Mouse (Mus musculus): ENCODE data around the gene Lhfpl2.

Lhfpl2 gene

GRCm38 (mm10) chr13:94098369-94099084 lies 40.9 kb downstream of the Lhfpl2 start:
- no peak for DNase-seq (ENCODE audit: low read depth, low spot score)

- no peak for DNase-seq (ENCODE audit: low read depth, low spot score)
Observed at GRCm38 (mm10) chr13:94099087-94099486, 41.5 kb downstream of the Lhfpl2 start.

GRCm38 (mm10) chr13:94100361-94100760 lies 42.8 kb downstream of the Lhfpl2 start:
- DNase-seq (ENCODE audit: low read depth, low spot score): no peak

GRCm38 (mm10) chr13:94101020-94101571 lies 43.5 kb downstream of the Lhfpl2 start:
- DNase-seq (ENCODE audit: low read depth, low spot score): no peak

GRCm38 (mm10) chr13:94104866-94105475 lies 47.4 kb downstream of the Lhfpl2 start:
- DNase-seq (ENCODE audit: low read depth, low spot score): no peak

DNA sequence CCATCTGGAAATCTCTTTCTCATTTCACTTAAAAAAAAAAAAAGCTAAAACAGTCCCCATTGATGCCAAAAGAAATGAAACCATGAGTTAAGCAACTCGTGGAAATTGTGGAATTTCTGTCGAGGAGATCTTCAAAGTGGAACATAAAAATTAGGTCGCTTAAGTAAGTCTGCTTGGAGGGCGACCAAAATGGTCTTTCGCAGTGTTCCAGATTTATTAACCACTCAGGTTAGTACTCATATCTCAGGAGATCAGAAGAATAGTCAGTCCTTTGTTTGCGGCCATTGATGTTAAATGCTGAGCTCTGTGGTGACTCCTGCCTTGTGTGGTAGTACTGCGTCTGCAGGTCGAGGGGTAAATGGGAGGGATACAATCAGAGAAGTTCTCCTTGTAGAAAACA lies 48.8 kb downstream of the Lhfpl2 start:
- DNase-seq (ENCODE audit: low read depth, low spot score): no peak

- no peak for DNase-seq (ENCODE audit: low read depth, low spot score)
Observed at GRCm38 (mm10) chr13:94106983-94107382, 49.4 kb downstream of the Lhfpl2 start.

- DNase-seq (ENCODE audit: low read depth, low spot score): no peak
Observed at GRCm38 (mm10) chr13:94110556-94110955, 53.0 kb downstream of the Lhfpl2 start.

DNA sequence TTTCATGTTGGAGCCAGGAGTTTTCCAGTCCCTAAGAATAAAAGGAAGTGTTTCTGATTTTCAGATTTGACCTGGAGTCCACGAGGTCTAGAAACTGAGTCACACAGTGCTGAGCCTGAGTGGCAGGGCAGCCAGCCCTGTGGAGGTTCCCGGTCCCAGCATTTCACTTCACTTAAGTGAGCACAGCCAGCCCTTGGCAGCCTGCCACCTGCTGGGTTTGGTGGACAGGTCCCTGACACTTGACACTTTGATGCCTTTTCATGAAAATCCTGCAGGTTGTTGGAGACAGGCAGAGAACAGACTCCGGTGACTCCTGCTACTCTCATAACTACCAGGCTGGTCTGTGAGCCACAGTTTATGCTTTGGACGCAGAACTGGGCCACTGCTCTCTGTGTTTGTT lies 57.9 kb downstream of the Lhfpl2 start:
- no peak for DNase-seq (ENCODE audit: low read depth, low spot score)

GRCm38 (mm10) chr13:94116705-94117410 lies 59.3 kb downstream of the Lhfpl2 start:
- DNase-seq (ENCODE audit: low read depth, low spot score): peak; percentile 22

DNA sequence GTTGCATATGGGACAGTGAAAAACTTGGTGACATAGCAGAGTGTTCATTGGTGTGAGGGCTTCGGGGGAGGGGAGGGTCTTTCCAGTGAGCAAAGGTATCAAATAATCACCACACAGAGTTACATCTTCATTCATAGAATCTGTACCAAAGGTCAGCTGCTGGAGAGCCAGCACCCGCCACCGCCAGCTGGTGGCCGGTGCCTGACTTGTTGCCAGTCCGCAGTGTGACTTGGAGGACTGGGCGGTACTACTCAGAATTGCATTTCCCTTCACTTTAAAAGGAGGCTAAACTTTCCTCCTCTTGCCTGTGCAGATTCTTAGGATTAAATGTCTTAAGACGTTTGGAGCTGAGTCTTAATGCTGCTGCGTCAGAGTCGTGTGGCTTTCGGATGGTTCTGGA lies 59.9 kb downstream of the Lhfpl2 start:
- DNase-seq (ENCODE audit: low read depth, low spot score): no peak

- DNase-seq (ENCODE audit: low read depth, low spot score): peak; percentile 47
Observed at GRCm38 (mm10) chr13:94118091-94118490, 60.5 kb downstream of the Lhfpl2 start.

- no peak for DNase-seq (ENCODE audit: low read depth, low spot score)
Observed at GRCm38 (mm10) chr13:94119309-94119708, 61.7 kb downstream of the Lhfpl2 start.

DNA sequence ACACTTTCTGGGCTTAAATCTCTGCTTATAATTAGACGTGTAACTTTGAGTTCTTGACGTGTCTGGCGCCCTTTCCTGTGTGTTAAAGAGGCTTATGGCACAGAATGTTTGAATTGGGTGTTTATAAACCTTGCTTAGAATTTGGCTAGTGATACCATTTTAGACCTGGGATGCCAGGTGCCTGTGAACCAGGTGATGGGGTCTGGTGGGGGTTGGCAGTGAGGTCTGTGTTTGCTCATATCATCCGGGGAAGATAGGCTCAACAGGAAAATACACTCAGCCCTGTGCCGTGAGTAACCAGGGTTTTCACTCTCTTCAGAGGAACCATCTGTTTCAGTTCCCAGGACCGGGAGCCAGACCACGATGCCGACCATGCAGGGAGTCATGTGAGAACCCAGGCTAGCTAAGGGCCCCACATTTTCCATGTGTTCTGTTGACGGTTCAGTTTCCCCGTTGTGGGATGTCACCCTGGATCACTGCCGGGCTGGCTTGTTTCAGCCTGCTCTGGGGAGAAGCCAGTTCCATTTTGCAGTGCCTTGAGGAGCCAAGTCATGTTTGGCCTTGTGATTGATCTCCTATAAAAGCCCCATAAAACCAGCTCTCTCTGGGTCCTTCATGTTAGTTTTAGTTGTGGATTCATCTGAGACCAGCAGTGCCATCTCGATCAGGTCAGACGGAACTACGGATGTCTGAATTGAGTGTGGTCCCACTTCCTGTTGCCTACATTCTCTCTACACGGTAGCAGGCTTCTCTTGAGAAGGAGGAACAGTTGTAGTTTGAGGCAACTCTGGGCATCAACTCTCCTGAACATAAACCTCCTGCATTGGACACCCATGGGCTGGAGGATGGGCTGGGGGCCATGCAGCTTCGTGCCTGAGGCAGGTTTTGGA lies 65.4 kb downstream of the Lhfpl2 start:
- no peak for DNase-seq (ENCODE audit: low read depth, low spot score)

- DNase-seq (ENCODE audit: low read depth, low spot score): no peak
Observed at GRCm38 (mm10) chr13:94130394-94130793, 72.8 kb downstream of the Lhfpl2 start.

GRCm38 (mm10) chr13:94131135-94131534 lies 73.5 kb downstream of the Lhfpl2 start:
- DNase-seq (ENCODE audit: low read depth, low spot score): no peak

DNA sequence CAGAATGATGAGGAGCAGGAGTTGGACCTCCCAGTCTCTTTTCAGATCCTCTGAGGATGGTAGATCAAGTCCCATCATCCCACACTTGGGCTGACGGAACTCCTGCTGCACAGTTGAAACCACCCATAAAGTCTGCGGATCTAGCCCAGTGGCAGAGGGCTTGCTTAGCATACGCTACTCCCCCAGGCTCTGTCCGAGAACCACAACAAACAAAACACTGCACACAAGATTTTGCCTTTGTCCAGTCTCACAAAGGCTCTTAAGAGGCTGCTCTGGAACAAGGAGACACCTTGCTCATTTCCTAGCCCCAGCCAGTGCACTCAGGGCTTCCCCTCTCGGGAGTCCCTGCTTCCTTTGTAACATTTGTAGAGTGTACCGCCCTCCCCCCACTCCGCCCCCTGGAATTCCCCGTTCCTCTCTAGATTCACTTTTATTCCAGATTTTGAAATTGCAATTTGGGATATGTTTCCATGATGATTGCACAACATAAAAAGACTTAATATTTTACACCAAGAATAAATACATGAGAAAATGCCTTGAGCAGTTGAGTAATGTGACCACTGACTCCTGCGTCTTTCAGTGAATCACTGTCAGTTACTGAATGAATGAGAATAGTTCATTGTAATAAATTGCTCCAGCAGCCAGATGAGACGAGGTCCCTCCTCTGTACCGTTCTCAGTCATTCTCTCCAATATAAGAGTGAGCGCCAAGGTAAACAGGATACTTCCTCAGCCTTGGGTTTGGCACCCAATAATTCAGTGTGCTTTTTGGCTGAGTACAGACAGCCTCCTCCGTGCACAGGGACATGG lies 74.8 kb downstream of the Lhfpl2 start:
- peak; percentile 17 for DNase-seq (ENCODE audit: low read depth, low spot score)

DNA sequence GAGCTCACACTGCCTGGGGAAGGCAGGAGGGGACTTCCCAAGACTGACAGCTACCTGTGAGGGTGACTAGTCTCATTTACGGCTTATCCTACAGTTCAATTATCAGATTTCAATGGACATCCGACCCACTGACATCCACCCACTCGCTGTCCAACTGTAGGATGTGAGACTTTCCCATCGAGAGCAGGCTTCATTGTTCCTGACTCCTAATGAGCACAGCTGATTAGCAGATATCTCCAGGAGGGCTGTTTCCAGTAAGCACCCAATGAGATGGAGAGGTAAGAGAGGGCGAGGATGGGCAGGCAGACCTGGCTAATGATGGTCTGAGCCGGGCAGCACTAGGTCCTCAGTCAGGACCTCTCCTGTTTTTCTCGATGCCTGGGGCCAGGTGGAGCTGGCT lies 77.0 kb downstream of the Lhfpl2 start:
- no peak for DNase-seq (ENCODE audit: low read depth, low spot score)

DNA sequence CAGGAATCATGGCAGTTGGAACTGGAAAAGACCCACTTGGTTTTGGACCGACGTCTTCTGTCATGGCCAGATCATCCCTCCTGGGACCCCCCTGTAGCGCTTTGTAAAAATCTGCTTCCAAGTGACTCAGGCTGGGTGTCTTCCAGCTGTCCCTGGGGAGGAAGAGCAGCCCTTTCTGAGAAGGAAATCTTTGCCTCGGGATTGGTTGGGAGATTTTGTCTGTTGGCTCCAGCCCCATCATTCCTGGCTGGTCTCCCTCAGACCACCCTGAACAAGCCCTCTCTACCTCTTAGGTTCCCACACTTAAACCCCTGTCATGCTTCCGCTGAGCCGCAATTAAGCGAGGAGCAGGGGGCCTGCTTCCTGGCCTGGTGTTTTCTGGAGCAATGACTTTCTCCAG lies 77.6 kb downstream of the Lhfpl2 start:
- DNase-seq (ENCODE audit: low read depth, low spot score): no peak

DNA sequence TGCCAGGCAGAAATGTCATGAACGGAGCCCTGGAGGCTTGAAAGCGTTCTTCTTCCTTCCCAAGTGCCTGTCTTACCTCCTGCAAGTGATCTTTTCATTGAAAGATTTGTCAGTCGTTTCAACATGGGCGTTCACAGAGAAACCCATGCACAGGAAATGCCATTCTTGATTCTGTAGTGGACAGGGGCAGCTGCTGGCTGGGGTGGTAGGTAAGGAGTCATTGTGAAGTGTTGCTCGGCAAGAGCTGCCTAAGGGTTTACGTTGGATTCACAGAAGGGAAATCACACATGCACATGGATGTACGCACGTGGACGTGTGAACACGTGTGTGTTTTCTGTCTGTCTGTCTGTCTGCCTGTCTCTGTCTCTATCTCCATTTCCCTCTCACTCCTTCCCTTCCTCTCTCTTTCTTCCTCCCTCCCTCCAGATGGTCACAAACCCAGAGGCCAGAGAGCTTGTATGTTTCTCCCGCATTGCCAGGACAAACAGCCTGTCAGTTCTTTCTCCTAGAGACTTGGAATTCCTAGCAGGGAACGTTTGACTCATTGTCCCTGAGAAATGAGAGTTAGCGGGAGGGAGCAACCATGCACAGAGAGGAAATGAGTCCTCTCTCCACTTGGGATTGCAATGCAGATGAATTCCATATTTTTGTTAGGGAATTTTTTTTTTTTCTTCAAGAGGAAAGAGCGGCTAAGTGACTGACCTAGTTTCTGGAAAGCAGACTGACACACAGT lies 82.3 kb downstream of the Lhfpl2 start:
- DNase-seq (ENCODE audit: low read depth, low spot score): no peak

Measured in R1 (cell line).